24 mouse cellular contexts compared by ENCODE assay signal in genomic region chr2:138322270-138323114, GRCm38 (mm10).
DNase-seq lines count a peak whose midpoint lies in the region; ATAC-seq and TF ChIP-seq lines count a peak whose summit lies in the region.
"Had no signal": no experiment of that assay in that cellular context is flagged by ENCODE, and none has a peak within 500 bp of the region (broad histone marks: within the 10 kb centered on the region; RNA-seq: fewer than 3 reads in every experiment).

No protein-coding gene starts in this region.

- no peaks in the 10 kb centered on the region for H3K4me1 ChIP-seq in kidney, postnatal 0 days (replicated peaks; ENCODE audit: insufficient read depth, low read length)
- H3K4me1 ChIP-seq in lung, postnatal 0 days (ENCODE audit: insufficient read depth, low read depth, low read length): no peaks in the 10 kb centered on the region
- no peaks in the 10 kb centered on the region for H3K4me1 ChIP-seq in stomach, embryonic 16.5 days (ENCODE audit: control insufficient read depth, insufficient read depth, low read length)
- H3K4me1 ChIP-seq: forebrain, embryonic 12.5 days; hindbrain, embryonic 13.5 days; midbrain, embryonic 12.5 days; neural tube, embryonic 15.5 days had no signal

- no peaks in the 10 kb centered on the region for H3K36me3 ChIP-seq in kidney, postnatal 0 days (ENCODE audit: insufficient read depth, low read length)
- H3K36me3 ChIP-seq in lung, postnatal 0 days (ENCODE audit: insufficient read depth, low read length): no peaks in the 10 kb centered on the region
- no peaks in the 10 kb centered on the region for H3K36me3 ChIP-seq in stomach, embryonic 16.5 days (ENCODE audit: control insufficient read depth, insufficient read depth, low read length)
- H3K36me3 ChIP-seq: forebrain, embryonic 12.5 days; G1E; hindbrain, embryonic 13.5 days; limb, embryonic 15.5 days; midbrain, embryonic 12.5 days; neural tube, embryonic 15.5 days had no signal

- H3K9me3 ChIP-seq in kidney, postnatal 0 days (replicated peaks; ENCODE audit: low read length): no peaks in the 10 kb centered on the region
- H3K9me3 ChIP-seq in lung, postnatal 0 days (ENCODE audit: low read length): no peaks in the 10 kb centered on the region
- no peaks in the 10 kb centered on the region for H3K9me3 ChIP-seq in stomach, embryonic 16.5 days (replicated peaks; ENCODE audit: control insufficient read depth, low read length)
- H3K9me3 ChIP-seq: forebrain, embryonic 12.5 days; hindbrain, embryonic 13.5 days; limb, embryonic 15.5 days; midbrain, embryonic 12.5 days; neural tube, embryonic 15.5 days had no signal

- 0 out of 2 replicates have a peak, but pooled peaks have one; percentile 21 for ATAC-seq in kidney, postnatal 0 days (replicated peaks; ENCODE audit: low FRiP score, low read depth)
- peak; percentile 65; the same call in 1 of the 2 replicates for ATAC-seq in common myeloid progenitor, adult 5-6 weeks (replicated peaks; ENCODE audit: low read depth, poor library complexity, severe bottlenecking)
- peak; percentile 87 for ATAC-seq in lung, postnatal 0 days
- no peak for ATAC-seq in stomach, embryonic 16.5 days (ENCODE audit: insufficient read depth, low FRiP score)

- DNase-seq in kidney, postnatal 0 days (ENCODE audit: low spot score): peak; percentile 39
- DNase-seq in kidney, adult 8-10 months: no peak
- DNase-seq in lung, postnatal 0 days (ENCODE audit: low spot score): peak; percentile 74
- DNase-seq in layer of hippocampus, adult 9-10 months (ENCODE audit: low spot score): no peak
- no peak for DNase-seq in spleen, adult 18-20 months
- DNase-seq: adrenal gland, postnatal 14 days; B cell, adult 2 months; cerebellum, adult 8-10 months; cerebellum, postnatal 36 days; gastrocnemius, adult 2 months; kidney, adult 11 months; left cerebral cortex, postnatal 4 days; thymus, postnatal 36 days had no signal

- WGBS in kidney, postnatal 0 days: 57% methylated on average over 16 of the region's 16 CpGs
- WGBS in lung, postnatal 0 days: 57% methylated on average over 16 of the region's 16 CpGs
- 73% methylated on average over 16 of the region's 16 CpGs for WGBS in stomach, embryonic 16.5 days

- H3K9ac ChIP-seq in kidney, postnatal 0 days (ENCODE audit: low read depth, low read length): no peak overlapping the region
- H3K9ac ChIP-seq in lung, postnatal 0 days (replicated peaks; ENCODE audit: low read depth): no peak overlapping the region
- no peak overlapping the region for H3K9ac ChIP-seq in stomach, embryonic 16.5 days (ENCODE audit: low read length)
- H3K9ac ChIP-seq: forebrain, embryonic 12.5 days; hindbrain, embryonic 13.5 days; limb, embryonic 15.5 days; liver, embryonic 14.5 days; midbrain, embryonic 12.5 days; neural tube, embryonic 15.5 days had no signal

- no peak overlapping the region for H3K27ac ChIP-seq in kidney, postnatal 0 days
- H3K27ac ChIP-seq in lung, postnatal 0 days (ENCODE audit: low read length): peak overlapping the region; percentile 51; the same call in 1 of the 2 replicates
- H3K27ac ChIP-seq in stomach, embryonic 16.5 days (ENCODE audit: low read length): peak overlapping the region; percentile 55; the same call in 1 of the 2 replicates
- H3K27ac ChIP-seq: forebrain, embryonic 12.5 days; gastrocnemius, adult 2 months; hindbrain, embryonic 13.5 days; left cerebral cortex, adult 2 months; limb, embryonic 15.5 days; liver, embryonic 14.5 days; midbrain, embryonic 12.5 days; neural tube, embryonic 15.5 days had no signal

- no peak overlapping the region for H3K4me2 ChIP-seq in kidney, postnatal 0 days (ENCODE audit: low read length)
- no peak overlapping the region for H3K4me2 ChIP-seq in lung, postnatal 0 days (replicated peaks; ENCODE audit: low read depth, low read length)
- no peak overlapping the region for H3K4me2 ChIP-seq in stomach, embryonic 16.5 days (ENCODE audit: low read depth, low read length)
- H3K4me2 ChIP-seq: forebrain, embryonic 12.5 days; hindbrain, embryonic 13.5 days; limb, embryonic 15.5 days; midbrain, embryonic 12.5 days; neural tube, embryonic 15.5 days had no signal

- no peak overlapping the region for H3K4me3 ChIP-seq in kidney, postnatal 0 days (replicated peaks; ENCODE audit: low read depth, low read length)
- H3K4me3 ChIP-seq in lung, postnatal 0 days (ENCODE audit: low read depth, low read length): no peak overlapping the region
- H3K4me3 ChIP-seq in stomach, embryonic 16.5 days (replicated peaks; ENCODE audit: low read length): no peak overlapping the region
- H3K4me3 ChIP-seq: forebrain, embryonic 12.5 days; gastrocnemius, adult 2 months; hindbrain, embryonic 13.5 days; left cerebral cortex, adult 2 months; limb, embryonic 15.5 days; midbrain, embryonic 12.5 days; neural tube, embryonic 15.5 days had no signal

- H3K27me3 ChIP-seq in kidney, postnatal 0 days (ENCODE audit: insufficient read depth, low read length): no peaks in the 10 kb centered on the region
- H3K27me3 ChIP-seq in lung, postnatal 0 days (replicated peaks; ENCODE audit: insufficient read depth, low read length): no peaks in the 10 kb centered on the region
- no peaks in the 10 kb centered on the region for H3K27me3 ChIP-seq in stomach, embryonic 16.5 days (ENCODE audit: control insufficient read depth, insufficient read depth, low read length)
- H3K27me3 ChIP-seq: CH12.LX; forebrain, embryonic 12.5 days; hindbrain, embryonic 13.5 days; limb, embryonic 15.5 days; midbrain, embryonic 12.5 days; neural tube, embryonic 15.5 days had no signal

- TF ChIP-seq EP300 in lung, postnatal 0 days (IDR thresholded peaks at IDR 0.05): peak; percentile 65

- no peak for TF ChIP-seq CTCF in kidney, postnatal 0 days (IDR thresholded peaks at IDR 0.05; ENCODE audit: low read depth)
- TF ChIP-seq CTCF in lung, postnatal 0 days (IDR thresholded peaks at IDR 0.05): peak; percentile 37

Comparison
In these comparisons a context has a peak if more than half of its experiments do, and no peak if none do; other contexts are left out.
1. DNase-seq: peak in kidney, postnatal 0 days (single experiment) and lung, postnatal 0 days (single experiment); none in kidney, adult 8-10 months (0 of 2), layer of hippocampus, adult 9-10 months (single experiment) and spleen, adult 18-20 months (0 of 2).